Mouse (Mus musculus): ENCODE results near the gene Cnst. TPM values are rescaled to one million over a fixed set of nuclear protein-coding genes. Genes with fewer than 3 reads are reported as not detected.

Cnst gene
- polyA plus RNA-seq, 1 experiment from 2014 or later: 22.6 TPM

GRCm38 (mm10) chr1:179674355-179674754, 128.2 kb downstream of the Cnst start:
- WGBS: 97% methylated on average over 3 of the region's 3 CpGs
- H3K4me1 ChIP-seq (replicated peaks; ENCODE audit: control insufficient read depth, insufficient read depth, low read length): peaks cover 1% of the 10 kb centered on the region; the same call in 1 of the 2 replicates
- no peak for DNase-seq (ENCODE audit: low spot score)
- H3K27ac ChIP-seq (ENCODE audit: low read depth, low read length): no peak overlapping the region
- H3K4me2 ChIP-seq (replicated peaks; ENCODE audit: low read depth, low read length): no peak overlapping the region
- H3K9me3 ChIP-seq (ENCODE audit: control insufficient read depth, low read length): no peaks in the 10 kb centered on the region
- no peak for ATAC-seq (ENCODE audit: low FRiP score)
- no peak overlapping the region for H3K9ac ChIP-seq (ENCODE audit: low read depth, low read length)
- no peaks in the 10 kb centered on the region; the same call in 1 of the 2 replicates for H3K36me3 ChIP-seq (ENCODE audit: control insufficient read depth, insufficient read depth, low read length)
- no peak overlapping the region for H3K4me3 ChIP-seq (ENCODE audit: low read depth, low read length)
- H3K27me3 ChIP-seq (ENCODE audit: control insufficient read depth, insufficient read depth, low read length): no peaks in the 10 kb centered on the region

- Histone ChIP-seq H3K4me1 (replicated peaks; ENCODE audit: control insufficient read depth, insufficient read depth, low read length) (no peaks in the 10 kb centered on the region), H3K27ac (ENCODE audit: low read depth, low read length) (no peak overlapping the region), H3K9me3 (ENCODE audit: control insufficient read depth, low read length) (no peaks in the 10 kb centered on the region), H3K36me3 (ENCODE audit: control insufficient read depth, insufficient read depth, low read length) (no peaks in the 10 kb centered on the region; the same call in 1 of the 2 replicates), H3K4me3 (ENCODE audit: low read depth, low read length) (no peak overlapping the region), H3K9ac (ENCODE audit: low read depth, low read length) (no peak overlapping the region), H3K27me3 (ENCODE audit: control insufficient read depth, insufficient read depth, low read length) (no peaks in the 10 kb centered on the region), H3K4me2 (replicated peaks; ENCODE audit: low read depth, low read length) (no peak overlapping the region)
- ATAC-seq (ENCODE audit: low FRiP score) (no peak), DNase-seq (ENCODE audit: low spot score) (no peak)
- WGBS: 89% methylated on average over 2 of the region's 2 CpGs
Measured at GRCm38 (mm10) chr1:179677031-179677430, 130.9 kb downstream of the Cnst start.

Other genes with a start within 250 kb of the Cnst start
- 14.8 and 16.9 TPM in 2 replicates for gene Smyd3, start 28.3 kb upstream of the Cnst start, polyA plus RNA-seq (2014; fragmentation: Nextera tagmentation; extraction: Ambion mirVana)
- 26.8 and 31.4 TPM in 2 replicates for gene Tfb2m, start 103 bp upstream of the Cnst start, polyA plus RNA-seq (2014; fragmentation: Nextera tagmentation; extraction: Ambion mirVana)
- gene Sccpdh, start 121.8 kb downstream of the Cnst start, polyA plus RNA-seq (2014; fragmentation: Nextera tagmentation; extraction: Ambion mirVana): 112 and 119 TPM in 2 replicates
- gene Kif28, start 198.9 kb downstream of the Cnst start, polyA plus RNA-seq (2014; fragmentation: Nextera tagmentation; extraction: Ambion mirVana): not detected in 2 replicates

All from hindbrain, embryonic 11.5 days (tissue).